Mouse (Mus musculus): ENCODE measurements at regions not wholly inside any gene's neighbourhood (a gene's known extent, or its start where the extent isn't known, plus 50 kb on each side); places are given as distances from the start of the nearest gene placed in this dataset.

DNA sequence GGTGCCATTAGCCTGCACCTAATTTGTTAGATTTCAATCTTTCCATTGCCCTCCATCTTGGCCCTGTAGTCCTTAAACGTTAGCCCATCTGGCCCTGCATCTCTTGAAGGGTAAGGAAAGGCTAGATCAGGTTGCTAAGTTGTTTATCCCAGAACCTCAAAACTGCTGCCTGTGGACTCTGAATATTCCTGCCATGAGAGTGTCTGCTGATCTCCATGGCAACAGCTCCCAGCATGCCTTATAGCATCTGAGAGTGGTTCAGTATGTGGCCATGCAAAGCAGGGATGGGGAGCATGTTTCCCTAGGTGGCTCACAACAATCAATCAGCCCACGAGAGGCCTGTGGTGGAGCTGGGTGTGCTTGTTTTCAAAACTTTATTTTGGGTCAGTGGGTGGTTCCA lies 346.3 kb downstream of the Rps24 start:
- no peak for DNase-seq

DNA sequence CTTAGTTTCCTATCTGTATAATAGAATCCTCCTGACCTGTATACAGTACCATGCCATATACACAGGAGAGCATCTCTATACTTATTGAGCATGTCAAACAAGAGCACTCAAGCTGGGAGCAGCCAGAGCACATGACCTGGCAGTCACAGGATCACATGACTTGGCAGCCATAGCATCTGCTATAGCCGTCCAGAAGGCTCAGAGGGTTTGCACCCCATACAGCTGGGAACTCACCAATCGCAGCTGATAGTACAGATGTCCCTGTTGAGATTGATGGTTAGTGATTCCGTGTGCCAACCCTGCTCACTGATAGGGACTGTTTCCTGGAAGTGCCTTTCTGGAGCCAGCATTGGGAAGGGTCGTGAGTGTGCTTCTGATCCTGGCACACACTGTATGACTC lies 351.3 kb downstream of the Rps24 start:
- no peak for DNase-seq

DNA sequence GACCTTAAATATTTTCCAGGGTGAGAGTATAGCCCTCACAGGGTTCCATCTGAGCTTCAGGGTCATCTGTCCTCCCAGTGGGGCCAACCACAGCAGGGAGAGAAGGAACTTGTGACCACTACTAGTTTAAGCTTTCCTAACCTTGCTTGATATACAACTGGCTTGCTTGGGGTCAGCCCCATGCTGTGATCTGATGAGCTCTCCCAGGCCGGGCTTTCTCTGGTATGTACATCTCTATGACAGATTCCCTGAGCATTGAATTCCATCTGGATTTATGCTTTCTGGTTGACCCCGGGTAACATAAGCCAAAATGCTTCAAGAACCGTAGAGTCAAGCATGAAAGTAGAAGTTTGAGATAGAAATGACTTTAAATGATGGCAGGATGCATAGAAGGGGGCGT lies 352.1 kb downstream of the Rps24 start:
- no peak for DNase-seq

DNA sequence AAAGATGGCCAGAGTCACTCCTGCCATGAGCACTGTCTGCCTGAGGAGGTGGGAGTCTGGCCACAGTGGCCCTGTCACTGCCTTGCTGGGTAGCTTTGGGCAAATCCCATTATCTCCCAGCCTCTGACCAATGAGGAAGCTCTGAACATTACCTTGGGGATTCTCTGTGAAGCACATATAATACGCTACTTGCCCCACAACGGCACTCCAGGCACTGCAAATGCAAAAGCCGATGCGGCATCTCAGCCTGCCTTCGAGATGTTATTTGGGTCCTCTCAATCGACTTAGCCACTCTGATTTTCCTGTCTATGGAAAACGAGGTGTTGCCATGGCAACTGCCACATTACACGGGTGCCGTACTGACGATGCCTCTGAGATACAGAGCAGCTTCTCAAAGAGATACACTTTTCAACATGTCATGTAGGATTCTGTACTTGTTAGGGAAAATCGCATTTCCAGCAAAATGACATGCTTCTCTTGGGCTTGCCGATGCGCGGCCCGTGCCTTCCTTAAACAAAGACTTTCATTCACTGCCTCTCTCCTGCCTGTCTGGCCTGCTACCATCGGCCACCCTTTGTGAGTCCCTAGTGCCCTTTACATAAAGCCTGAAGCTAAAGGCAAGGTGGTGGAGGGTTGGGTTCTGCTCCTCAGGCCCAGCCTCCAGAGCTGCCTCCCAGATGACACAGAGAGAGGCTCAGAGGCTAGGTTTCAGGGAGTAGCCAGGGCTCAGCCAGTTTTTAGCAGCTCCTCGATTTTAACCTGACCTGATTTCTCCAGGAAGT lies 355.0 kb downstream of the Rps24 start:
- DNase-seq = peak; percentile 84

DNA sequence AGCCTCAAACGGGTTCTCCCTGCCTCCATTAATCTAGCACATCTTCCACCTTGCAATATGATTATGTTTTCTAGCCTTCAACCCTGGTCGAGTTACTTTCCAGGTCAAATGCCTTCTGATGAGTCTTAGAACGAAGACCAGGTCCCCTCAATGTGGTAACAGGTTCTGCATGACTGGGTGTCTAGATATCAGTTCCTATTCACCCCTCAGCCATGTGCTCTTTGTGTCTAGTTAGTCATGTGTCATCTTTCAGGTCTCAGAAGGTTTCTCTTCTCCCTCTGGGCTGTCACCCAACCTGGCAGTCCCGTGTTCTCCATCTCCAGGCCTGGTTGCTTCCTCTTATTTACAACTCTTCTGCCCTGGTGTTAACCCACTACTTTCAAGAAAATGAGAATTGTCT lies 356.7 kb downstream of the Rps24 start:
- no peak for DNase-seq

DNA sequence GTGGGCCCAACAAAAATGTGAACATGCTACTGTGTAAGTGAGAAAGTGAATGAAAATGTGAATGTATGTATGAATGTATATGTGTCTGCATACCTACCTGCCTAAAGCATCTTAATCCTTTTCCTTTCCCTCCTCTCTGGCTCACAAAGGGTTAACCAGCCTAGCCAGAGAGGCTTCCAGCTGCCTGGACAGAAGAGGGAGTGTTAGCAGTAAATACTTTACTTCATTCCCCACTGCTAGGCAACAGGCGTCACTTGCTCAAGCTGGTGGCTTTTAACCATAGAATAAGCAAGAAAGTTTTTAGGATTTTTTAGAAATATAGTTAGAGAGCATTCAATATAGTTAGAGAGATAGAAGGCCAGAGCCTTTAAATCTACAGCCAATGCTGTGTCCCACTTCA lies 363.6 kb downstream of the Rps24 start:
- DNase-seq = no peak

DNA sequence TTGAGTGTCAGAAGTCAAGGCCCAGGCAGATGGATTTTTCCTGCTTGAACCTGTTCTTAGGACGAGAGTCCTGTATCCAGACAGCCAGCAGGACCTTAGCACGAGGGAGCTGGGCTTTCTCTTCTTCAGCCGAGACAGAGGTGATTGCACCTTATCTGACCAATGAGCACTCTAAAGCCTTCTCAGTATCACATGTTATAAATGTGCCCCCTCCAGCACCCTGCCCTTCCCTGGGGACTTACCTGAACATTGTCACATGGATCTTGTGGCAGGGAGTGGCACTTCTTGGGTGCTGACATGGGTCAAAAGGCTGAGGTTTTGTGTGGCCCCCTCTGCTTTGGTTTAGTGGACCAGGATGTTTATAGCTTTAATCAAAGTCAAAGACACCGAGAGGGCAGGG lies 367.5 kb downstream of the Rps24 start:
- no peak for DNase-seq

DNA sequence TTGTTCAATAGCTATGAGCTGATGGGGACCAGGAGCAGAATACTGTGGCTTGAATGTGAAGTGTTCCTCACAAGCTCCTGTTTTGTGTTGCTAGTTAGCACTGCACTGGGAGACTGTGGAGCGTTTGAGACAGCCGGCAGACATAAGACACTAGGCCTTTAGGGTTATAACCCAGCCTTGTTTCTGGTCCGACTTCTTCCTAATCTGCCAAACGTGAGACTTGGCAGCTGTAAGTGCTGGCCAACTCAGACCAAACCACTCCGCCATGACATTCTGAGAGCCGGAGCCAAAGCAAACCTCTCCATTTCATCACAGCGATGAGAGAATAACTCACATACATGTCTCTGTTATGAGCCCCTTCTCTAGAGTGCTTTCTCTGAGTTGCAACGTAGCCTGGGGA lies 375.2 kb downstream of the Rps24 start:
- DNase-seq = peak; percentile 1

DNA sequence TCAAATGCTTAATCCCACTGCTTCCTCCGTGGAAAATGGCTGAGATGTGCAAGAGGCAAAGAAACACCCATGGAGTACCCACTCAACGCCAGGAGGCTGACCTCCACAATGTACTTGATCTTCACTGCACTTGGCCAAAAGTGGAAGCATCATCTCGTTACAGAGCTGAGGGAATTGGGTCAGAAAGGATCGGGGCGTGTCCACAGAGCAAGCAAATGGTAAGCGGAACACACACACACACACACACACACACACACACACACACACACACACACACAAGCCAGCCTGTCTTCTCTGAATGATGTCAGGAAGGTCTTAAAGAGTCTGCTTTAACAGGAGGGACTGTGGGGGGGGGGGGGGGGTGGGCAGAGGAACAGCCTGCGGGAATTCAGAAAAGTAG lies 375.7 kb downstream of the Rps24 start:
- DNase-seq = no peak

DNA sequence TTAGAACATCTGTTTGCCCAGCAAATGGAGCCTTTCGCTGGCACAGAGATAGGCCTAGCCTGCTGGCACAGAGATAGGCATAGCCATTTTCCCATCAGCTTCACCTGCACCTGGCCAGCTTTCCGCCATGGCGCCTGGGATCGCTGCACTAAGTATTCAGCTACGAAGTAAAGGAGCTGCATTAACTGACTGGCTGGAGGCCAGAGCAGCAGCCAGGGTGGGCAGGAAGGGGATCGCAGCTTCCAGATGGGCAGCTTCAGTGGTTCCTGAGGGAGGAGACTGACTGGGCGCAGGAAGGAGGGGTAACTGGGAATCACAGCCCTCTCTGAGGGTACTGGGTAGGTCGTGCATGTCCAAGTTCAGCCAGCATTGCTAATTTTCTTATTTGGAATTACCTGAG lies 376.2 kb downstream of the Rps24 start:
- DNase-seq = peak; percentile 20

DNA sequence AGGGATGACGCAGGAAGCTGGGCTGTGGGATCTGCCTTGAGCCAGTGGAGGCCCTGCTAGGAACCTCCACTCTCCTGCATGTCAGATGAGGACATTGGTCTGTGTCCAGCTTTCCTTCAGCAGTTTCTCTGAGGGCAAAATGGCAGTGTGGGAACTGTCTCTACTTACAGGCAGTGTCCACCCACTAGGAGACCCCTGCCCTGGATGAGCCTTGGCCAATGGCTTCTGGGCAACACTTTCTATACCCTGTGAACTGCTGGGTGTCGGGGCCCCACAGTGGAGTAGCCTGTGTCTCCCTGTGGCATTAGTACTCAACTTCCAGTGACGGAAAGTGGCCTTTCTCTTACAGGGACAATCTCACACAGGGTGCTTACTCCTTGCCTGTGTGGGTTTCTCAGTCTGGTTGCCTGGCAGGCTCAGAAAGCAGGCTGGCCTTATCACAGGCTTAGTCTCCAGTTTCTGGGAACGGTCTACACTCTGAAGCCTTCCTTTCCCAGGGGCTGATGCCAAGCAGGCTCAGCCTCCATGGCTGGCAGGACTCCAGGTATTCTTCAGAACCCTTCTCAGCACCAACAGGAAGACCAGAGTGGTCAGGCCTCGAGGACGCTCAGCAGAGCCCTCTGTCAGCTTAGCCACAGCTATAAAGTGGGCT lies 378.8 kb downstream of the Rps24 start:
- no peak for DNase-seq

DNA sequence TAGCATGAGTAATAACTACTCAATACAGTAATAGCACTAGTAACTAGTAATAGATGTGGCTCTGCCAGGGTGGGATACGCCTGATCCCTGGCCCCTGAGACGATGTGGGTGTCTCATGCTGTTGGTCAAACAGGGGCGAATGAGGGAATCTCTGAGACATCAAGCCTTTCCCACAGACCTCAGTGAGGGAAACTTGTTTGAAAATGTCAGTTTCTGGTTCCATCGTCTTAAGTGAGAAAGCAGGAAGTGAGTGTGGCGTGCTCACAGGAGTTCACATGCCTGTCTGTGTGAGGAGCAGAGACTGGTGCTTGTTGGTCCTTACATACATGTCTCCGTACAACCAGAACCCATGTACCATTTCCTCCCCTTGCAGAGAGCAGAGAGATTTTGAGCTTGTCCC lies 380.9 kb downstream of the Rps24 start:
- no peak for DNase-seq

DNA sequence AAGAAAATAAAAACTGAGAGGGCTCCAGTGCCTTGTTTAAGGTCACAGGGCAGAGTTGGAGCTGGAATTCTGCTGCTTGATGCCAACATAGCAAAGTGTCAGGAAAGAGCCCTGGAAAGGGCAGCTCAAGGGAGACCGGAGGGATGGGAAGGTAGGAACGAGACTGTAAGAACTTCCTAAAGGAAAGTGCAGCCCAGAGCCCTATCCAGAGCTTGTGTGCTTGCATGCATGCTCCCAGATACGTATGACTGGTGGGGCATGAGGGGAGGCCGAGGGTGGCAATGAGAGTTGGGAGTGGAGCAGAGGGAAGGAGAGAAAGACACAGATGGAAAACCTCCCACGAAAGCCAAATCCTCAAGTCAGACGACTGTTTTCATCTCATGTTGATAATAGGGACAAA lies 381.8 kb downstream of the Rps24 start:
- DNase-seq = no peak

DNA sequence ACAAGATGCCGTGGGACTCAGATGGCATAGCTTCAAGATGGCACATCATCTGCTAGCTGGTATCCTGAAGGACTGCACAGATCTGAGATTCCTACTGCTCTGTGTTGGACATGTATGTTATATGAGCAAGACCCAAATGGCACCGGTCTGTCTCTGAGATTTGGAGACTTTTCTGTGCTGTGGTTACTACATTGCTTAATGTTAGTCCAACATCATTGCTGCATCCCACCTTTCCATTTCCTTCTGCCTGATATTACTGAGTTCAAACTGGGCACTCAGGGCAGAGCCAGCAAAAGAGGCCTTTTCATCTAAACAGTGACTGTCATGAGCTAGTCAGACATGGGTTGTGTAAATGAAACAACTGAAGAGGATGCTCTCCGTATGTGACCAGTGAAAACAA lies 383.3 kb downstream of the Rps24 start:
- no peak for DNase-seq

DNA sequence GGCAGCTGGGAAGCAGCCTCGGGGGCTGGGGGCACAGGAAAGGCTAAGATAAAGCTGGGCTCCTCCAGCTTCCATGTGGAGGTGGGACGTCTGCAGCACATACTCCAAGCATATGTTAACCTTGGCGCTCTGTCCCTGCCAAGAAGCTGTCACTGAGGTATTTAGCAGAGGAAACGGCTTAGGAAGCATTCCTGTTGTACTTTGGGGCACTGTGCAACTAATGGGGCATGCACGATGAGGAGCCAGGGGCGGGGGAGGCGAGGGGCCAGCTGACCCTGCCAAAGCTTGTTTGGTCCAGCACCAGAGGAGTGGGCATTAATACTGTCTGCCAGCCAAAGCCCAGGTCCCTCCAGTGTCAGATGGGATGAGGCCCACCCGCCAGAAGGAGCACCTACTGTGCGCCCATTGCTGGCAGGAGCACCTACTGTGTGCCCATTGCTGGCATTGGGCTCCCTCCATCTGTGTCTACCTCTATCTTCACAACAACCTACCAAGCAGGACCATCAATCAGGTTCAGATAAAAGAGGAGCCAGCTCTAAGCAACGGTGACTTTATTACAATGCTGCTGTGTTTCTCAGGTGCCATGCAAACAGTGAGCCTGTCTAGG lies 384.6 kb downstream of the Rps24 start:
- no peak for DNase-seq

DNA sequence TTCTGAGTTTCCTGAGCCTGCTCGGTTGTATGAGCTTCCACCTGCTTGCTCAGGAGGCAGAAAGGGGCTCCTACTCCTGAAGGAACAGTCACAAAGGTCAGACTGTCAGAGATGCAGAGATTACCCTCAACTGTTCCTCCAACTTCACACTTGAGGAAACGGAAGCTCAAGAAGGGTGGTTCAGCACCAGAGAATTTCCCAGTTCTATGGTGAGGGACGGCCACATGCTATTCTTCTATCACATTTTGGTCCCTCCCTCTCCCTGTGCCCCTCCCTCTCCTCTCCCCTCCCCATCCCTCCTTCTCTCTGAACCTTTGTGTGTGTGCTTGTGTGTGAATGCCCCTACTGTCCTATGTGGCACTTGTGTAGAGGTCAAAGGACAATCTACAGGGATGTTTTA lies 386.0 kb downstream of the Rps24 start:
- no peak for DNase-seq

DNA sequence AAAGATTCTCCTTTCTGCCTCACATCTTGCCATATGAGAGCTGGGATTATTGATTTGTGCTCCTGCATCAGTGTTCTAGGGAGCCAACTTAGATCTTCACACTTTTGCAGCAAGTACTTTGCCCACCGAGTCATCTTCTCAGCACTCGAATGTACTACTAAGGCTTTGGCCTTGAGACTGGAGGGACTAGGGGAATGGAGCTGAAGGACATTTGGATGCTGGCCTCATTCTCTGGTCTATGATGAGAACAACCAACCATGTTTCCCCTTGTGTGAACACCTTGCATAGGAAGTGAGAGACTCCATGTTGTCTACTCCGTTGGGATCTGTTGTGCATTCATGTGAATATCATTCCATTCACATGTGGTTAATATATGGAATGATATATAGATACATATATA lies 386.5 kb downstream of the Rps24 start:
- DNase-seq = no peak

DNA sequence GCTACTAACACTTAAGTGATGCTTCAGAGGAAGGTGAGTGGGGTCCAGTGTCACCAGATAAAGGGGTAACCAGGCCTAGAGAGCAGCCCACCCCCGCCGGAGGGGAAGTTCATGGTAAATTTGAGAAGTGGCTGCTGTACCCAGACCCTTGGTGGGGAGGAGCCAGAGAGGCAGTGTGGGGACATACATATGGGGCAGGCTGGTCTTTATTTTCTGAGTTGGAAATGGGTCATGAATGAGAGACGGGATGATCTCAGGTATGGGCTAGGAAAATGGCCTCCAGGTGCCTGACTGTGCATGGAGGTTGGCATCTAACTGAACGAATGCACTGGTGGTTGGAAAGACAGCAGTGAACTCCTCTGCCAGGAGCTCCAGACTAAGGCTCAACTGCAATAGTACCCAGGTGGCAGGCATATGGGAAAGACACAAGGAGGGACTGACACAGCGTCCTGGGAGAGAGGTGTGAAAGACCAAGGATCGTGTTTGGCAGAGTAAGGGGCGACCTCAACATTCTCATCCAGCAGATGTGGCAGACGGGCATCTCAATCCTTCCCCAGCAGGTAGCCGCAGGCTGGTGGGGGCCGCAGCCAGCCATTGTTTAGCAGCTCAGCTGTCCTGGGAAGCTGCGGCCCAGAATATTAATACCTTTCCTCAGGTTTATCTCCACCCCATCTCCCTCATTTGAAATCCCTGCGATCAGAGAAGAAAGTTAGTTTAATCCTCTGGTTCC lies 387.7 kb downstream of the Rps24 start:
- no peak for DNase-seq

DNA sequence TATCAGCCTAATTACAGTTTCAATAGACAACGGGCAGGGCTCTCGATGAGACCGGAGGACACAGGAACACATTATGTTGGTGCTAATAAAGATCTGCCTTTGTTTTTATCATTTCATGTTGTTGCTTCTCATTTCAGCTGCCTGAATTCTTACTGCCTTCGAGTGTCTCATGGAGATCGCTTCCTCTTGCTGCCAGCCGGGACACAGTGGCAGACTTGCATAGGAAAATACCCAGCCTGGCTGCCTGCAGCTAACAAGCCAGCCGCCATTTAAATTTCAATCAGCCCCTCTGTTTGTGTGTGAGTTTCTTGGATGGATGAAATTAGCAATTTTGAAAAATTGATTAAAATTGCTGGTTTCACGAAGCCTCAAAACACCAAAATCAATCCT lies 388.2 kb downstream of the Rps24 start:
- peak; percentile 53 for DNase-seq

DNA sequence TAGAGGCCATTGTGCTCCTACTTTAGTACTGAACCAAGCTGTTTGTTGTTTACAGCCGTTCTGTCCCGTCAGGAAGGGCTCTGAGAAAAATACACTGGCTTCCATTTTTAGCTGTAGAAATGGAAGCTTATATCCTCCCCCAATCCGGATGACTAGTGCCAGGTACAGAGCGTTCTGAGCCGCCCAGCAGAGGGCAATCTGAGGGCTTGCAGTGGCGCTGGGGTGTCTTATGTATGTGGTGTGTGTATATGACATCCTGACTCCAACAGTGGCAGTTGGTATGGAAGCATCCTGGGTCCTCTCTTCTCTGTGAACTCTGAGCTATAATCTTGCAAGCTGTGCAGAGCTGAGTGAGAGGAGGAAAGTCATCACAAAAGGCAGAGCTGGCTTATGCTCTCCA lies 389.0 kb downstream of the Rps24 start:
- DNase-seq = no peak

DNA sequence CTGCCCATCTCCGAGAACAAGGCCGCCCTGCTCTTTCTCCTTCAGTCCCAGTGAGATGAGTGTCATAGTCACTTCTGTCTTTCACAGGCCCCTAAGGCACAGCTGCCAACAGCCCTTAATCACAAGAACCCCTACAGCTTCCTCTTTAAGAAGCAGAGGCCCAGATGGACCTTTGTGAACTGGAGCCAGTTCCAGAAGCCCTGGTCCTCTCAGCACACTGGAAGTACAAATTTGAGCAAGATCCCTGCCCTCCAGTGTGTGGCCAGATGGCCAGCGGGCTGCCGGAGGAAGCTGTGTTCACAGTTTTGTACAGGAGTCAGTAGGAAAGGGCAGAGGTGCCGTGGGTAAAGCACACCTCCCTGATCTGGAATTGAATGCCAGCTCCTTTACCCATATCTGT lies 389.6 kb downstream of the Rps24 start:
- DNase-seq = no peak

DNA sequence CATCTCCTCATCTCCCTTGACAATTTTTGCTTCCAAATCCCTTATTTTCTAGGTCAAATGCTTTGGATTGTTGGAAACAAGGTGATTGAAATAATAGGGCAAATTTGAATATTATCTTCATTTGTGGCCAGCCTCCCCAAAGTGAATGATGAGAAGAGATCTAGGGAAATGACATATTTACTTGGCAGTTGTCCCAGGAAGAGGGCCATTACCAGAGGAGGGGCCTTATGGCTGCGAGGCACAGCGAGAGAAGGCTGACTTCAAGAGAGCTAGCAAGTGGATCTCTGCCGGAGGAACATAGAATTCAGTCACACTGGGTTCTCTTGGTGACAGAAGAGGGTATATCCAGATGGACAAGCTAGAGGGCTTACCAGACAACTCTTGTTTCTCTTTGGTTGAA lies 390.9 kb downstream of the Rps24 start:
- DNase-seq = no peak

DNA sequence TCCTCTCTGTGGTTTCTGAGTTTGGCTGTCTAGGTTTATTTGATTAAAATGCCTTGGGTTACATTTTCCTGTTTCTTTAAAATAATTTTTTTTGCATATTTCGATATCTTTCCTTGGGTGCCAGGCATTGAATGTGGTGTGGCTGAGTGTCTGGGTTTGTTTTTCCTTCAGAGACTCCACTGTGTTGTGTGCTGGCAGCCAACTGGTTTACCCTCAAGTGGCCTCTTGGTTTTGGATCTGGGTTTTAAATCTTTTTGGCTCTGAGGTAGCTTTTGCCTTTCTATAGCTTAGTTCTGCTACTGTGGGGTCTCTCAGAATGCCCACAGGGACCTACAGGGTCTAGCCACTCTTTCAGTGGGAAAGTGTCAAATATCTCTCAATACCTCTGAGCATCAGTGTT lies 399.2 kb downstream of the Rps24 start:
- no peak for DNase-seq

DNA sequence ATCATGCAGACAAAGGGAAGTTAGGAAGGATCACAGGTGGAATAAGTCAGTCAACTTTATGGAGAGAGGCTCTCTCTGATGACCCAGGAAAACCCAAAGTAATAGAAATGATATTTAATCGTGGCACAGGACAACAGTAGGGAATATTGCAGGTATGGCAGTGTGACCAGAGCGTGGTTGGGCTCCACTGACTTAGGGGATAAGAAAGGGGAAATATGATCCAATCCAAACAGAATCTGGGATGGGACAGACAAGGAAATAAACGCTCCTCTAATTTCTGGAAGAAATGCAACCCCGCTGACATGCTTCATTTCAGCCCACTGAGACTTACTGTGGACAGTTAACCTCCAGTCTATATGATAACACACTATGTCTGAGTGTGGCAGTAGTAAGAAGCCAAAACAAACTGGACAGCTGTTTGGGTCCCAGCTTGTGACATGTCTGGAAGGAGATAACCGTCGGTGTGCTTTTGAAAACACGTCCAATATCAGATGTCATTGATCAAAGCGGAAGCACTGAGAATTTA lies 400.0 kb downstream of the Rps24 start:
- no peak for DNase-seq

Measured in right cerebral cortex, postnatal 4 days (tissue).